Mouse (Mus musculus): ENCODE measurements around the gene Dgkb. TPM values are rescaled to one million over a fixed set of nuclear protein-coding genes. Genes with fewer than 3 reads are reported as not detected.

The Dgkb gene
- total RNA-seq, 2 experiments from 2014 or later = 75.8 to 85.5 TPM

DNA sequence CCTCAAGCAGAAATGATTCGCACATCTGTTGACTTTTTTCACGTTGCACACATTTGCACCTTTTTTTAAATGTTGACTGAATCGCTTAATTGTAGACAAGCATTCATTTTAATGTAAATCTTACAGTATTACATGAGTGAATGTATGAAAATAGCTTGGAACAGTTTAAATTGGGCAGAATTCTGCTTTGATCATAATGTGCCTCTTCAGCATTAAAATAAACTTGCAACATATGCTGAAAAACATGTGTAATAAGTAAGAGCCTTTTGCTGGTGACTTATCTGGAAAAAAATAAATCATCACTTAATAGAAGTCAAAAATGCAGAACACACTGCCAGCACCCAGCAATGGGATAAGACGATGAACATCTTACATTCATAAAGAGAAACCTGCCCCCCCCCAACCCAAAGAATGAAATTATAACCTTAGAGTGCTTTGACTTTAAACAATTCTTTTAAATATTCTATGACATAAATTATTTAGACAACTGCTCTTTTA, 768.9 kb downstream of the Dgkb start:
- no peak for DNase-seq (ENCODE audit: low spot score in 2 of 2)

DNA sequence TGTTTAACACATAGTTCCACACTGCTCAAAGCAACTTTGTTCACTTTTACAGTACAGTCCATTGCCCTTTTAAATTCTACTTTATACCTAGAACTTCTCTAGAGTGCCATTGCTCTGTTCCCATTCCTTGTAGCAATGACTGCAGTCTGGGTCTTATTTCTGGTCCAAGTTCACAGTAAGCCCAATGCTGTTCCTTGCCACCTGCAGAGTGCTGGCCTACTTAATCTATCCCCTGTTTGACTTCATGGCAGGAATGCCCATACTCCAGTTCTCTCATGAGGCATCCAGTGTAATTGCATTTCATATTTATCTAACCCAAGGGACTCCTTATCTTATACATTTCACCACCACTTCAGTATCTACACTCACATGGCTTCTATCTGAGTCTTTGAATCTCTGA, 772.4 kb downstream of the Dgkb start:
- DNase-seq (ENCODE audit: low spot score in 2 of 2) = no peak

GRCm38 (mm10) chr12:38593653-38594052, 776.1 kb downstream of the Dgkb start:
- no peak for DNase-seq (ENCODE audit: low spot score in 2 of 2)

DNA sequence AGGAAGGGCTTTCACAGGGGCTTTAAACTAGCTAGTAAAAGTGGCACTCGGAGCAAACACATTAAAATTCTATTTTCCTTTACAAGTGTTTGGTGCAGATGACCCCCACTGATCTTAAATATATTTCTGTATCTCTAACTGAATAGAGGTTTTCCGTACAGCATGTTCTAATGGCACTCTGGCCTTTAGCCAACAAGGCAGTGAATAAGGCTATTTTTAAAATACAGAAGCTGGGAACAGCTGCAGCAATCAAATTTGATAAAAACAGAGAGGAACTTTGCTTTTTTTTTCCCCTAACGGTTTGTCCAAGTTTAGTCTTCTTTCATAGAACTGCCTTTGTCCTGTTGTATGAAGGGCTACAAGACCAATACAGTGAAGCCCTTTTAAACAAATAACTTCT, 776.5 kb downstream of the Dgkb start:
- no peak for DNase-seq (ENCODE audit: low spot score in 2 of 2)

DNA sequence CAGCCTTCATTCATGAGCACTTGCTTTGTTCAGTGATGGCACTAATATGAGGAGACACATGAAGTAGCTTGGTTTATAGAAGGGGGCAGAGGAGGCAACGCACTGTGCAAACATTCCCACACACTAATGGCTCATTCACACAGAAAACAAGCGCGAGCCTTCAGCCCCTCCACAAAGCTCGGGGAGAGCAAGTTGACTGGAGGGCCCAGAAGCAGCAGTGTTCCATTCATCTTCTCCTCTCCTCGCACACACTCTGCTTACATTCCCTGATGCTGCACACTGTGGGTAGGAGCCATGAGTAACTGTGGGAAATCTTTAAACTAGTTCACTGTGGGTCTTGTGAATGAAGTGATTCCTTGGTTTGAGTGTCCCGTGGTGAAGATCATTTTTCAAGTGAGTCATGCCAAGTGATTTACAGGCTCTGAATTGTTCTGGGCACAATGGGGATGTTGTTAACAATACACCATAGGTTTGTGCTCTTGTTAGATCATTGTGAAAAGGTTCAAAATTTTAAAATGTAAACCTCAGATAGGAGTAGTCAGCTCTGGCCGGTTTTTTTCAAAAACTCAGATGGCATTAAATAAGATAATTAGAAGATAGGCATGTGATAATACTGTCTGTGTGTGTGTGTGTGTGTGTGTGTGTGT, 779.0 kb downstream of the Dgkb start:
- DNase-seq (ENCODE audit: low spot score in 2 of 2) = peak in 1 of 2 experiments; percentile 30

- DNase-seq (ENCODE audit: low spot score in 2 of 2) = peak; percentile 8 to 19
Observed at GRCm38 (mm10) chr12:38598096-38598495, 780.6 kb downstream of the Dgkb start.

DNA sequence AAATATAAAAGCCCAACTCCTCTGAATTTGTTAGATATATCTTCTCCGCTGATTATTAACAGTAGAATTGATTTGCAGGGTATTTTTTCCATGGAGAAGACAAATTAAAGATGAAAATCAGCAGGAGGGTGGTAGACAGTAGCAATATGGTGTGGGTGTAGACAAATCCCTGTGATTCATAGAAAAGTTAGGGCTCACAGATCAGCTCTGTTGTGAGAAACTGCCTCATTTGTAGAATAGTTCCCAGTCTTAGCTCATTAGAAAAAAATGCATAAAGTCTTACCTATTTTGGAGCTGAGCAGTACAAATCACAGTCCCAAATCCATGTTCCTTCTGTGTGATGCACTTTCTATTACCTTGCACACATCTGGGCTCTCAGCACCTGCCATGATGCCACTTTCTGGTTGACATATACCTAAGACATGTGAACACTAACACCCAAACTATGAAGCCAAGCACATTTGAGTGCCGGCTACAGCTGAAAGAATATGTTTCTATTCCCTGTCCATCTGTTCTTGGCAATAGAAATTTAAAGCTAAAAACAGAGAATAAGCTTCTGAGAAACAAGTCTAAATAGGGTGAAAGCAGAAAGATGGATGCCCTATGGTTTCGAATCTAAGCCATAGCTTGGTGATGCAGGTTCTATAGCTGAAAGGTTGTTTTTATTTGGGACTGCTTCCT, 782.8 kb downstream of the Dgkb start:
- DNase-seq (ENCODE audit: low spot score in 2 of 2) = no peak

GRCm38 (mm10) chr12:38608104-38608503, 790.6 kb downstream of the Dgkb start:
- DNase-seq (ENCODE audit: low spot score in 2 of 2) = no peak

DNA sequence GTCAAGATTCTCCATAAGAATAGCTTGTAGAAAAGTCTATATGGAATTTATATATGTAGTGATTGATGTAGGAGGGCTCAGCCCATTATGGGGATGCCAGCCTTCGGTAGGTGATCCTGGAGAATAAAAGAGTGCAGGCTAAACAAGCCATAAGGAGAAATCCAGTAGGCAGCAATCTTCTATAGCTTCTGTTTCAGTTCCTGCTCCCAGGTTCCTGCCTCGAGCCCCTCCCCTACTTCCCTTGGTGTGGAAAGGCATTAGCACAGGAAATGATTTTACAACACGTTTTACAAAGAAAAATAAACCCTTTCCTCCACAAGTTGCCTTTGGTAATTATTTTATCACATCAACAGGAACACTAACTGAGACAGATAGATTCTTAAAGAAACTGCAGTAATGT, 850.7 kb downstream of the Dgkb start:
- DNase-seq (ENCODE audit: low spot score in 2 of 2) = no peak

Data from layer of hippocampus, postnatal 10 days (tissue).